Mouse (Mus musculus) activated CD4-positive, CD25-positive, alpha-beta regulatory T cell, adult 4 months (primary cell): ENCODE results near the gene Polr2c. TPM values are rescaled to one million over a fixed set of nuclear protein-coding genes. Genes with fewer than 3 reads are reported as not detected.
A peak's percentile ranks its signal among the peaks of the same experiment; 100 is the strongest.
"Not testable (repeated sequence)": the region's sequence is repeated elsewhere in the genome, so short reads cannot be mapped to it uniquely, and the experiment has no call there.

Experiments used
- ATAC-seq: one replicate; pipeline ENCODE4 v1.8.0; 2017
- polyA plus RNA-seq, 2 experiments: library from polyadenylated mRNA; unstranded; fragments of 100-300 nt; shearing (Covaris generic); gene quantifications; one replicate each; pipeline ENCODE4 v1.2.1; 2017

Polr2c gene
- polyA plus RNA-seq, 2 experiments from 2014 or later, result 89.2 to 117 TPM

- ATAC-seq, result no peak
These were observed 16.1 kb upstream of the Polr2c start for GRCm38 (mm10) chr8:94841183-94841582.

- no peak for ATAC-seq
These were observed 7.2 kb upstream of the Polr2c start for GRCm38 (mm10) chr8:94850049-94850448.

- not testable (repeated sequence) for ATAC-seq
These were observed 2.5 kb upstream of the Polr2c start for GRCm38 (mm10) chr8:94854761-94855160.

GRCm38 (mm10) chr8:94857011-94857345 lies 272 bp upstream of the Polr2c start:
- ATAC-seq, result peak; percentile 3

- peak; percentile 50 for ATAC-seq
These were observed 4.2 kb downstream of the Polr2c start for GRCm38 (mm10) chr8:94861352-94861910.

- no peak for ATAC-seq
These were observed 5.4 kb downstream of the Polr2c start for GRCm38 (mm10) chr8:94862487-94863220.

GRCm38 (mm10) chr8:94863897-94864673 lies 6.8 kb downstream of the Polr2c start:
- ATAC-seq, result no peak

- ATAC-seq, result no peak
These were observed 8.0 kb downstream of the Polr2c start for GRCm38 (mm10) chr8:94865292-94865691.

- ATAC-seq, result no peak
These were observed 9.7 kb downstream of the Polr2c start for GRCm38 (mm10) chr8:94866921-94867320.

- ATAC-seq, result no peak
These were observed 11.9 kb downstream of the Polr2c start for GRCm38 (mm10) chr8:94869146-94869545.

GRCm38 (mm10) chr8:94870003-94870402 lies 12.8 kb downstream of the Polr2c start:
- no peak for ATAC-seq

GRCm38 (mm10) chr8:94870474-94871107 lies 13.3 kb downstream of the Polr2c start:
- ATAC-seq, result no peak

- peak; percentile 30 for ATAC-seq
These were observed 14.1 kb downstream of the Polr2c start for GRCm38 (mm10) chr8:94871108-94871894.

- ATAC-seq, result no peak
These were observed 14.9 kb downstream of the Polr2c start for GRCm38 (mm10) chr8:94872156-94872555.

GRCm38 (mm10) chr8:94872576-94872975 lies 15.3 kb downstream of the Polr2c start:
- no peak for ATAC-seq

GRCm38 (mm10) chr8:94874358-94874757 lies 17.1 kb downstream of the Polr2c start:
- ATAC-seq, result peak; percentile 41

- ATAC-seq, result no peak
These were observed 18.0 kb downstream of the Polr2c start for GRCm38 (mm10) chr8:94875096-94875870.

GRCm38 (mm10) chr8:94875871-94876150 lies 18.6 kb downstream of the Polr2c start:
- no peak for ATAC-seq

- peak; percentile 75 for ATAC-seq
These were observed 19.0 kb downstream of the Polr2c start, which contains the start of gene Dok4 for GRCm38 (mm10) chr8:94876197-94876730. Gene Dok4, minus strand, starts transcription at chr8:94876330.

GRCm38 (mm10) chr8:94876820-94877219 lies 19.6 kb downstream of the Polr2c start:
- no peak for ATAC-seq

- no peak for ATAC-seq
These were observed 23.5 kb downstream of the Polr2c start for GRCm38 (mm10) chr8:94880742-94881141.
